Mouse (Mus musculus) liver, embryonic 14.5 days (tissue): ENCODE measurements around the gene Fem1b.

Source experiments
- CTCF ChIP-seq: IDR thresholded peaks from 2 replicates; pipeline ENCODE4 v1.5.1; 2016; ENCODE audit warnings: antibody characterized with exemption, low read depth, control low read depth
- EP300 ChIP-seq: IDR thresholded peaks from 2 replicates; pipeline ENCODE4 v1.6.1; 2016; ENCODE audit warnings: antibody characterized with exemption, low read depth

DNA sequence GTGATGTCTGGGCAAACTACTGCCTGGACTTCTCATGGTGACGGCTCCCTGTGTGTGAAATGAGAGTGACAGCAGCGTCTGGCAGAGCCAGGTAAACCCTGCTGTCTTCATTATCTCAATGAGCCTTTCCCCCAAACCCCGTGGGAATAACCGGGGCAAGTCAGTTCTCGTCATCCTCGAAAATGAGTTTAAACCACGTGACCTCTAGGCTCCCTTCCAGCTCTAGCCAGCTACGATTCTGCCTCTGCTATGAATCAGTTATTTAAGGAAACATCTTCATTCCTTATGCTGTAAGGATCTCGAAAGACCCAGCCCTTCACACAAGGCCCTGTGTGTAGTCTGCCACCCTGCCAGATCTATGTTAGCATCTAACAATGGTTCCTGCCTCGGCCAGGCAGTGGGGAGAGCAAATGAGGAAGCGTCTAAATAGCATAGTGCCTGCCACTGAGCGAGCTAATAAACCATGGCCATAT is 5.4 kb upstream of the Fem1b start:
- no peak for TF ChIP-seq CTCF
- TF ChIP-seq EP300: no peak
